10 mouse cellular contexts compared by ENCODE assay signal in genomic region chr12:40082453-40083238, GRCm38 (mm10). TPM values are rescaled to one million over a fixed set of nuclear protein-coding genes. Genes with fewer than 3 reads are reported as not detected.
A peak's percentile ranks its signal among the peaks of the same experiment; 100 is the strongest.
DNase-seq lines count a peak whose midpoint lies in the region; ATAC-seq and TF ChIP-seq lines count a peak whose summit lies in the region.
"Had no signal": no experiment of that assay in that cellular context is flagged by ENCODE, and none has a peak within 500 bp of the region (broad histone marks: within the 10 kb centered on the region; RNA-seq: fewer than 3 reads in every experiment).

No protein-coding gene starts in this region.

- WGBS in kidney, embryonic 16.5 days = 35% methylated on average over 5 of the region's 6 CpGs
- 45% methylated on average over 5 of the region's 6 CpGs for WGBS in kidney, embryonic 15.5 days
- WGBS in intestine, embryonic 16.5 days = 44% methylated on average over 5 of the region's 6 CpGs
- WGBS in heart, embryonic 12.5 days = 46% methylated on average over 5 of the region's 6 CpGs

- no peak overlapping the region for H3K27ac ChIP-seq in kidney, embryonic 16.5 days (ENCODE audit: low read length)
- H3K27ac ChIP-seq in kidney, embryonic 15.5 days = no peak overlapping the region
- no peak overlapping the region for H3K27ac ChIP-seq in intestine, embryonic 16.5 days (ENCODE audit: low read length)
- no peak overlapping the region for H3K27ac ChIP-seq in heart, embryonic 12.5 days (ENCODE audit: poor library complexity, severe bottlenecking)
- H3K27ac ChIP-seq: embryonic facial prominence, embryonic 12.5 days; liver, embryonic 15.5 days had no signal

- no peak for TF ChIP-seq POLR2A in brain, embryonic 14.5 days (IDR thresholded peaks at IDR 0.05; ENCODE audit: borderline replicate concordance, extremely low read depth, insufficient read depth, insufficient read length, poor library complexity, severe bottlenecking)

- peak; percentile 67; the same call in 1 of the 2 replicates for ATAC-seq in kidney, embryonic 16.5 days (ENCODE audit: low FRiP score, low TSS enrichment)
- ATAC-seq in kidney, embryonic 15.5 days (replicated peaks; ENCODE audit: low FRiP score) = no peak
- ATAC-seq in CD4-positive, CD25-positive, alpha-beta regulatory T cell, adult 4 months = peak; percentile 89
- ATAC-seq in intestine, embryonic 16.5 days = peak; percentile 71
- no peak for ATAC-seq in erythroid progenitor cell, adult 5-6 weeks (replicated peaks; ENCODE audit: low FRiP score, poor library complexity, severe bottlenecking)
- ATAC-seq in heart, embryonic 12.5 days (ENCODE audit: insufficient number of reproducible peaks, low FRiP score) = no peak

- H3K4me1 ChIP-seq in kidney, embryonic 16.5 days (ENCODE audit: insufficient read depth, low read length) = no peaks in the 10 kb centered on the region
- H3K4me1 ChIP-seq in kidney, embryonic 15.5 days = no peaks in the 10 kb centered on the region
- no peaks in the 10 kb centered on the region for H3K4me1 ChIP-seq in intestine, embryonic 16.5 days (ENCODE audit: control insufficient read depth, insufficient read depth, low read length)
- H3K4me1 ChIP-seq in heart, embryonic 12.5 days (replicated peaks) = no peaks in the 10 kb centered on the region
- H3K4me1 ChIP-seq: embryonic facial prominence, embryonic 12.5 days; liver, embryonic 15.5 days had no signal

- H3K4me2 ChIP-seq in kidney, embryonic 16.5 days (replicated peaks; ENCODE audit: low read depth, low read length) = no peak overlapping the region
- H3K4me2 ChIP-seq in kidney, embryonic 15.5 days = no peak overlapping the region
- no peak overlapping the region for H3K4me2 ChIP-seq in intestine, embryonic 16.5 days (ENCODE audit: low read depth, low read length)
- no peak overlapping the region for H3K4me2 ChIP-seq in heart, embryonic 12.5 days
- H3K4me2 ChIP-seq: embryonic facial prominence, embryonic 12.5 days; liver, embryonic 15.5 days had no signal

- H3K9ac ChIP-seq in kidney, embryonic 16.5 days (replicated peaks; ENCODE audit: low read length) = no peak overlapping the region
- H3K9ac ChIP-seq in kidney, embryonic 15.5 days = no peak overlapping the region
- no peak overlapping the region for H3K9ac ChIP-seq in intestine, embryonic 16.5 days (ENCODE audit: low read depth, low read length)
- no peak overlapping the region for H3K9ac ChIP-seq in heart, embryonic 12.5 days
- H3K9ac ChIP-seq: embryonic facial prominence, embryonic 12.5 days; liver, embryonic 15.5 days had no signal

- 0 out of 2 replicates have a peak, but pooled peaks have one; percentile 12 for TF ChIP-seq CTCF in brain, embryonic 14.5 days (IDR thresholded peaks at IDR 0.05; ENCODE audit: borderline replicate concordance, extremely low read depth, insufficient read depth, insufficient read length)

- no peaks in the 10 kb centered on the region for H3K27me3 ChIP-seq in kidney, embryonic 16.5 days (ENCODE audit: insufficient read depth, low read length)
- no peaks in the 10 kb centered on the region for H3K27me3 ChIP-seq in kidney, embryonic 15.5 days
- H3K27me3 ChIP-seq in intestine, embryonic 16.5 days (replicated peaks; ENCODE audit: control insufficient read depth, insufficient read depth, low read length) = no peaks in the 10 kb centered on the region
- H3K27me3 ChIP-seq in heart, embryonic 12.5 days (replicated peaks) = no peaks in the 10 kb centered on the region
- H3K27me3 ChIP-seq: embryonic facial prominence, embryonic 12.5 days; liver, embryonic 15.5 days had no signal

- H3K4me3 ChIP-seq in kidney, embryonic 16.5 days (ENCODE audit: low read length) = no peak overlapping the region
- H3K4me3 ChIP-seq in kidney, embryonic 15.5 days (replicated peaks) = no peak overlapping the region
- no peak overlapping the region for H3K4me3 ChIP-seq in intestine, embryonic 16.5 days (ENCODE audit: low read length)
- H3K4me3 ChIP-seq in heart, embryonic 12.5 days = no peak overlapping the region
- H3K4me3 ChIP-seq: embryonic facial prominence, embryonic 12.5 days; liver, embryonic 15.5 days had no signal

- peak; percentile 50 for DNase-seq in brain, embryonic 14.5 days (ENCODE audit: low read depth)
- no peak for DNase-seq in urinary bladder, postnatal 36 days (ENCODE audit: low spot score in 2 of 2)

- no peaks in the 10 kb centered on the region for H3K36me3 ChIP-seq in kidney, embryonic 16.5 days (ENCODE audit: insufficient read depth, low read length)
- H3K36me3 ChIP-seq in kidney, embryonic 15.5 days = no peaks in the 10 kb centered on the region
- H3K36me3 ChIP-seq in intestine, embryonic 16.5 days (ENCODE audit: control insufficient read depth, insufficient read depth, low read length) = no peaks in the 10 kb centered on the region
- H3K36me3 ChIP-seq in heart, embryonic 12.5 days = no peaks in the 10 kb centered on the region
- H3K36me3 ChIP-seq: embryonic facial prominence, embryonic 12.5 days; liver, embryonic 15.5 days had no signal

- H3K9me3 ChIP-seq in kidney, embryonic 16.5 days (ENCODE audit: low read length) = no peaks in the 10 kb centered on the region
- H3K9me3 ChIP-seq in kidney, embryonic 15.5 days (replicated peaks) = no peaks in the 10 kb centered on the region
- H3K9me3 ChIP-seq in intestine, embryonic 16.5 days (ENCODE audit: control insufficient read depth, low read length) = no peaks in the 10 kb centered on the region
- H3K9me3 ChIP-seq in heart, embryonic 12.5 days (replicated peaks) = no peaks in the 10 kb centered on the region
- H3K9me3 ChIP-seq: embryonic facial prominence, embryonic 12.5 days; liver, embryonic 15.5 days had no signal

RNA-seq across cellular contexts. Expression of gene Arl4a, which starts 44.8 kb away (rescaled TPM):
- 46.4 and 47.0 TPM in 2 replicates for polyA plus RNA-seq in kidney, embryonic 16.5 days (2015; fragmentation: Nextera tagmentation; extraction: Ambion mirVana)
- polyA plus RNA-seq in kidney, embryonic 15.5 days (2015; fragmentation: Nextera tagmentation; extraction: Ambion mirVana) = 44.8 and 48.4 TPM in 2 replicates
- 10 to 100 TPM; 89.4 to 99.4 TPM for polyA plus RNA-seq in CD4-positive, CD25-positive, alpha-beta regulatory T cell, adult 4 months (2017; shearing (Covaris generic))
- 35.2 and 52.1 TPM in 2 replicates for polyA plus RNA-seq in brain, embryonic 14.5 days (2012; rRNA removed)
- polyA plus RNA-seq in intestine, embryonic 16.5 days (2015; fragmentation: Nextera tagmentation; extraction: Ambion mirVana) = 75.1 and 75.4 TPM in 2 replicates
- total RNA-seq in erythroid progenitor cell, adult 5-6 weeks (2015; ENCODE audit: low replicate concordance) = 156 and 200 TPM in 2 replicates
- total RNA-seq in erythroid progenitor cell, adult 5-6 weeks (2017; ENCODE audit: low replicate concordance) = 68.2 and 92.8 TPM in 2 replicates
- polyA plus RNA-seq in heart, embryonic 12.5 days (2016; fragmentation: Nextera tagmentation; extraction: Ambion mirVana) = 31.0 and 31.9 TPM in 2 replicates

RNA-seq across cellular contexts. Expression of gene Scin, which starts 51.4 kb away (rescaled TPM):
- polyA plus RNA-seq in kidney, embryonic 16.5 days (2015; fragmentation: Nextera tagmentation; extraction: Ambion mirVana) = 25.1 and 26.3 TPM in 2 replicates
- 14.9 and 19.9 TPM in 2 replicates for polyA plus RNA-seq in kidney, embryonic 15.5 days (2015; fragmentation: Nextera tagmentation; extraction: Ambion mirVana)
- 1 to 10 TPM; 1.0 to 4.1 TPM for polyA plus RNA-seq in CD4-positive, CD25-positive, alpha-beta regulatory T cell, adult 4 months (2017; shearing (Covaris generic))
- polyA plus RNA-seq in brain, embryonic 14.5 days (2012; rRNA removed) = 0.03 and 0.09 TPM in 2 replicates
- polyA plus RNA-seq in intestine, embryonic 16.5 days (2015; fragmentation: Nextera tagmentation; extraction: Ambion mirVana) = 67.5 and 79.3 TPM in 2 replicates
- total RNA-seq in erythroid progenitor cell, adult 5-6 weeks (2015; ENCODE audit: low replicate concordance) = 1.1 TPM in 1 of 2 replicates, not detected in the other
- total RNA-seq in erythroid progenitor cell, adult 5-6 weeks (2017; ENCODE audit: low replicate concordance) = not detected in 2 replicates
- 2.5 and 2.7 TPM in 2 replicates for polyA plus RNA-seq in heart, embryonic 12.5 days (2016; fragmentation: Nextera tagmentation; extraction: Ambion mirVana)

Comparison
In these comparisons a context has a peak if more than half of its experiments do, and no peak if none do; other contexts are left out.
1. ATAC-seq: peak in kidney, embryonic 16.5 days (single experiment), CD4-positive, CD25-positive, alpha-beta regulatory T cell, adult 4 months (single experiment) and intestine, embryonic 16.5 days (single experiment); none in kidney, embryonic 15.5 days (single experiment), erythroid progenitor cell, adult 5-6 weeks (single experiment) and heart, embryonic 12.5 days (single experiment).